Mouse (Mus musculus) brain, embryonic 14.5 days (tissue): Measurements from ENCODE around the gene Tmem179.

Experiments used
- CTCF ChIP-seq: fragments of 200-500 bp; IDR thresholded peaks from 2 replicates; pipeline ENCODE4 v1.5.1; 2012; ENCODE audit warnings: inconsistent platforms, mild to moderate bottlenecking, moderate library complexity, borderline replicate concordance; ENCODE audit not compliant: insufficient read depth, insufficient read length; ENCODE audit errors: extremely low read depth
- POLR2A ChIP-seq: fragments of 200-500 bp; IDR thresholded peaks from 2 replicates; pipeline ENCODE4 v1.6.1; 2012; ENCODE audit warnings: mild to moderate bottlenecking, inconsistent platforms, borderline replicate concordance; ENCODE audit not compliant: poor library complexity, insufficient read depth, insufficient read length, severe bottlenecking; ENCODE audit errors: extremely low read depth

DNA sequence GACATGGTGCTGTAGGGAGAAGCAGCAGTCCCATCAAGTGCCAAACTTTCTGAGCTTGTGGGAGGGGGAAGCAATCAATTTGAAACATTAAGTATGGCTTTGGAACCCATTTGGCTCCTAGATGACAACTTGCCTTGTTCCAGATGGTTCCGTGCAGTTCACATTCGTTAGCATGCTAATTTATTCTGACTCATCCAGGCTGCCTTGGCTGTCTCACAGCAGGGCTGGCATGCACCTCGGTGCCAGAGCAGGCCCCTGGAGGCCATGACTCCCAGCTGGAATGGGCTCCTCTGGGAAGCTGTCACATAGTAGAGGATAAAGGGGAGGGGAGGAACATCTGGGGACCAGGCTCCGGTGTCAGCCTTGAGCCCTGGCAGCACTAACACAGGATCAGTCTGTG lies 58.7 kb downstream of the Tmem179 start:
- no peak for TF ChIP-seq CTCF
- TF ChIP-seq POLR2A, result no peak
